8 mouse cellular contexts compared by ENCODE assay signal in the genomic region with DNA sequence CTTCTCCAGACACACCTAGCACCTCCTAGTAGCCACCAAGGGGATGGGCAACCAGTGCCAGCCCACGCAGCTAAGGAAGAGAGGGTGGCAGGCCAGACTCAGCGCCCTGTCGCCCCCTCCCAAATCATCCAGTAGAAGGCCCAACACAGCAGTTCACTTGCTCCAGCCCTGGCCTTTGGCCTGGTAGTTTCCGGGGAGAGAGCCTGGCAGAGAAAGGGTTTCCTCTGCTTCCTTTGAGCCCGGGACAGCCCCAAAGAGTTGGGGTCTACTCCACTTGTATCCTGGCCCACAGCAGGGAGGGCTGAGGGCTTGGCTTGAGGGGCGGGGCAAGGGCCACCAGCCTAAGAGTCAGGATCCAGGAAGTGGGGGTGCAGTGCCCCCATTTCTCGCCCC. TPM values are rescaled to one million over a fixed set of nuclear protein-coding genes. Genes with fewer than 3 reads are reported as not detected.
DNase-seq lines count a peak whose midpoint lies in the region; ATAC-seq and TF ChIP-seq lines count a peak whose summit lies in the region.

No protein-coding gene starts in this region.

- 0 out of 2 replicates have a peak overlapping the region, but pooled peaks have one; percentile 2 for H3K9ac ChIP-seq in forebrain, embryonic 15.5 days (replicated peaks)
- 0 out of 2 replicates have a peak overlapping the region, but pooled peaks have one; percentile 25 for H3K9ac ChIP-seq in limb, embryonic 14.5 days (ENCODE audit: low read depth, low read length, severe bottlenecking)
- H3K9ac ChIP-seq in neural tube, embryonic 15.5 days (replicated peaks): peak overlapping the region; percentile 18

- peaks cover 10% of the 10 kb centered on the region for H3K27me3 ChIP-seq in forebrain, embryonic 15.5 days
- H3K27me3 ChIP-seq in limb, embryonic 14.5 days (ENCODE audit: control insufficient read depth, insufficient read depth, low read length): peaks cover 26% of the 10 kb centered on the region
- peaks cover 17% of the 10 kb centered on the region for H3K27me3 ChIP-seq in neural tube, embryonic 15.5 days (replicated peaks)
- no peaks in the 10 kb centered on the region for H3K27me3 ChIP-seq in kidney, adult 2 months (replicated peaks; ENCODE audit: control insufficient read depth, insufficient read depth, low read length)

- peak overlapping the region; percentile 60; the same call in 1 of the 2 replicates for H3K27ac ChIP-seq in left cerebral cortex, adult 2 months
- H3K27ac ChIP-seq in forebrain, embryonic 15.5 days (replicated peaks): peak overlapping the region; percentile 74
- no peak overlapping the region for H3K27ac ChIP-seq in limb, embryonic 14.5 days (replicated peaks; ENCODE audit: low read depth, low read length)
- H3K27ac ChIP-seq in neural tube, embryonic 15.5 days (replicated peaks): peak overlapping the region; percentile 63
- H3K27ac ChIP-seq in kidney, adult 2 months (ENCODE audit: insufficient read depth, low read depth, low read length): no peak overlapping the region

- ATAC-seq in forebrain, embryonic 15.5 days (replicated peaks): no peak
- ATAC-seq in limb, embryonic 14.5 days (ENCODE audit: low FRiP score, low read depth): no peak
- ATAC-seq in neural tube, embryonic 15.5 days (ENCODE audit: low FRiP score): no peak

- peak overlapping the region; percentile 23; the same call in 1 of the 2 replicates for H3K4me3 ChIP-seq in left cerebral cortex, adult 2 months
- H3K4me3 ChIP-seq in forebrain, embryonic 15.5 days: no peak overlapping the region
- H3K4me3 ChIP-seq in limb, embryonic 14.5 days (replicated peaks; ENCODE audit: low read length): peak overlapping the region; percentile 5; the same call in 1 of the 2 replicates
- peak overlapping the region; percentile 8 for H3K4me3 ChIP-seq in neural tube, embryonic 15.5 days (replicated peaks)
- no peak overlapping the region for H3K4me3 ChIP-seq in kidney, adult 2 months (ENCODE audit: insufficient read depth, low read depth, low read length)

- H3K36me3 ChIP-seq in forebrain, embryonic 15.5 days: peaks cover 19% of the 10 kb centered on the region; the same call in 1 of the 2 replicates
- H3K36me3 ChIP-seq in limb, embryonic 14.5 days (ENCODE audit: control insufficient read depth, insufficient read depth, low read length): peaks cover 41% of the 10 kb centered on the region
- H3K36me3 ChIP-seq in neural tube, embryonic 15.5 days: peaks cover 22% of the 10 kb centered on the region
- H3K36me3 ChIP-seq in kidney, adult 2 months (ENCODE audit: control insufficient read depth, insufficient read depth, low read length): peaks cover 6% of the 10 kb centered on the region; the same call in 1 of the 2 replicates

- WGBS in forebrain, embryonic 15.5 days: 28% methylated on average over 7 of the region's 7 CpGs
- 37% methylated on average over 7 of the region's 7 CpGs for WGBS in limb, embryonic 14.5 days
- 29% methylated on average over 7 of the region's 7 CpGs for WGBS in neural tube, embryonic 15.5 days
- WGBS in kidney, adult 2 months: 56% methylated on average over 7 of the region's 7 CpGs

- H3K4me2 ChIP-seq in forebrain, embryonic 15.5 days (replicated peaks): peak overlapping the region; percentile 24
- H3K4me2 ChIP-seq in limb, embryonic 14.5 days (replicated peaks; ENCODE audit: low read depth, low read length, severe bottlenecking): peak overlapping the region; percentile 37
- H3K4me2 ChIP-seq in neural tube, embryonic 15.5 days: peak overlapping the region; percentile 45

- no peak for TF ChIP-seq CTCF in left cerebral cortex, adult 2 months (IDR thresholded peaks at IDR 0.05)
- TF ChIP-seq CTCF in kidney, adult 2 months (conservative IDR thresholded peaks at IDR 0.05; ENCODE audit: insufficient read depth, insufficient read length, low read depth, low read length): no peak

- no peak for DNase-seq in left cerebral cortex, adult 2 months (ENCODE audit: extremely low spot score in 1 of 2, low spot score in 2 of 2)
- DNase-seq in left cerebral cortex, postnatal 10 days (ENCODE audit: extremely low spot score in 1 of 2, low spot score in 2 of 2): no peak
- no peak for DNase-seq in limb, embryonic 14.5 days (ENCODE audit: low spot score)
- DNase-seq in embryo, embryonic 10.5 days (ENCODE audit: low spot score): no peak
- DNase-seq in kidney, adult 2 months: no peak
- no peak for DNase-seq in right cerebral cortex, adult 18-20 months

- H3K4me1 ChIP-seq in forebrain, embryonic 15.5 days: peaks cover 66% of the 10 kb centered on the region
- H3K4me1 ChIP-seq in limb, embryonic 14.5 days (ENCODE audit: control insufficient read depth, insufficient read depth, low read length): peaks cover 50% of the 10 kb centered on the region
- H3K4me1 ChIP-seq in neural tube, embryonic 15.5 days: peaks cover 65% of the 10 kb centered on the region
- H3K4me1 ChIP-seq in kidney, adult 2 months (ENCODE audit: control insufficient read depth, insufficient read depth, low read length): peaks cover 29% of the 10 kb centered on the region

- H3K9me3 ChIP-seq in forebrain, embryonic 15.5 days: no peaks in the 10 kb centered on the region
- no peaks in the 10 kb centered on the region for H3K9me3 ChIP-seq in limb, embryonic 14.5 days (ENCODE audit: control insufficient read depth, low read length)
- no peaks in the 10 kb centered on the region for H3K9me3 ChIP-seq in neural tube, embryonic 15.5 days (replicated peaks)

- TF ChIP-seq POLR2A in limb, embryonic 14.5 days (IDR thresholded peaks at IDR 0.05; ENCODE audit: borderline replicate concordance, extremely low read depth, insufficient read depth, insufficient read length): no peak
- TF ChIP-seq POLR2A in kidney, adult 2 months (IDR thresholded peaks at IDR 0.05; ENCODE audit: low read depth, low read length): no peak

- intact Hi-C loops in left cerebral cortex, adult 2 months (cut with DNase I): no loop called here
- intact Hi-C loops in left cerebral cortex, postnatal 10 days (cut with DNase I): no loop called here

RNA-seq across cellular contexts. Expression of a gene that starts 6.6 kb away (rescaled TPM):
- total RNA-seq in left cerebral cortex, adult 2 months (2021): 10 to 100 TPM; 51.4 to 54.3 TPM
- 10 to 100 TPM; 54.4 to 56.9 TPM for total RNA-seq in left cerebral cortex, postnatal 10 days (2021)
- polyA plus RNA-seq in forebrain, embryonic 15.5 days (2015; fragmentation: Nextera tagmentation; extraction: Ambion mirVana): 15.5 and 16.5 TPM in 2 replicates
- polyA plus RNA-seq in limb, embryonic 14.5 days (2012; rRNA removed): 23.1 and 24.3 TPM in 2 replicates
- 10.9 and 11.4 TPM in 2 replicates for polyA plus RNA-seq in limb, embryonic 14.5 days (2014; fragmentation: Nextera tagmentation; extraction: Ambion mirVana)
- 20.2 and 24.2 TPM in 2 replicates for polyA plus RNA-seq in neural tube, embryonic 15.5 days (2015; fragmentation: Nextera tagmentation; extraction: Ambion mirVana)
- 9.3 and 10.6 TPM in 2 replicates for polyA plus RNA-seq in kidney, adult 2 months (2012; rRNA removed)

RNA-seq across cellular contexts. Expression of a gene that starts 38.7 kb away (rescaled TPM):
- 10 to 100 TPM; 11.1 to 11.2 TPM for total RNA-seq in left cerebral cortex, adult 2 months (2021)
- total RNA-seq in left cerebral cortex, postnatal 10 days (2021): 10 to 100 TPM; 11.3 to 15.3 TPM
- 13.8 and 14.1 TPM in 2 replicates for polyA plus RNA-seq in forebrain, embryonic 15.5 days (2015; fragmentation: Nextera tagmentation; extraction: Ambion mirVana)
- polyA plus RNA-seq in limb, embryonic 14.5 days (2012; rRNA removed): 6.9 and 7.2 TPM in 2 replicates
- polyA plus RNA-seq in limb, embryonic 14.5 days (2014; fragmentation: Nextera tagmentation; extraction: Ambion mirVana): 10.1 and 12.6 TPM in 2 replicates
- polyA plus RNA-seq in neural tube, embryonic 15.5 days (2015; fragmentation: Nextera tagmentation; extraction: Ambion mirVana): 7.2 and 7.3 TPM in 2 replicates
- 2.1 and 2.7 TPM in 2 replicates for polyA plus RNA-seq in kidney, adult 2 months (2012; rRNA removed)

RNA-seq across cellular contexts. Expression of a gene that starts 56.7 kb away (rescaled TPM):
- 1 to 10 TPM; 3.2 to 3.4 TPM for total RNA-seq in left cerebral cortex, adult 2 months (2021)
- 1 to 10 TPM; 2.8 to 3.5 TPM for total RNA-seq in left cerebral cortex, postnatal 10 days (2021)
- polyA plus RNA-seq in forebrain, embryonic 15.5 days (2015; fragmentation: Nextera tagmentation; extraction: Ambion mirVana): 30.4 and 31.8 TPM in 2 replicates
- 35.7 and 40.4 TPM in 2 replicates for polyA plus RNA-seq in limb, embryonic 14.5 days (2012; rRNA removed)
- polyA plus RNA-seq in limb, embryonic 14.5 days (2014; fragmentation: Nextera tagmentation; extraction: Ambion mirVana): 29.1 and 35.5 TPM in 2 replicates
- 8.3 and 13.3 TPM in 2 replicates for polyA plus RNA-seq in neural tube, embryonic 15.5 days (2015; fragmentation: Nextera tagmentation; extraction: Ambion mirVana)
- 3.5 and 3.9 TPM in 2 replicates for polyA plus RNA-seq in kidney, adult 2 months (2012; rRNA removed)

Comparison
In these comparisons a context has a peak if more than half of its experiments do, and no peak if none do; other contexts are left out.
1. H3K27ac ChIP-seq: peak in left cerebral cortex, adult 2 months (single experiment), forebrain, embryonic 15.5 days (single experiment) and neural tube, embryonic 15.5 days (single experiment); none in limb, embryonic 14.5 days (single experiment) and kidney, adult 2 months (single experiment).
2. H3K4me3 ChIP-seq: peak in left cerebral cortex, adult 2 months (single experiment), limb, embryonic 14.5 days (single experiment) and neural tube, embryonic 15.5 days (single experiment); none in forebrain, embryonic 15.5 days (single experiment) and kidney, adult 2 months (single experiment).
3. Peak in every context shown above with its lines, with median percentiles within 50 percentile points of each other: H3K4me2 ChIP-seq and H3K9ac ChIP-seq.